Mouse (Mus musculus) cerebellum, adult 8-10 months (tissue): ENCODE measurements around the gene Zfp978.
"Not testable (repeated sequence)": the region's sequence is repeated elsewhere in the genome, so short reads cannot be mapped to it uniquely, and the experiment has no call there.

Experiments
- DNase-seq: peaks from one replicate; pipeline ENCODE4 v3.0.0; 2022

Zfp978 gene

GRCm38 (mm10) chr4:147416365-147416764, 55.3 kb downstream of the Zfp978 start:
- DNase-seq, result not testable (repeated sequence)

- DNase-seq, result no peak
Measured at GRCm38 (mm10) chr4:147417157-147417778, 56.2 kb downstream of the Zfp978 start.

GRCm38 (mm10) chr4:147417921-147418320, 56.8 kb downstream of the Zfp978 start:
- no peak for DNase-seq

- DNase-seq, result not testable (repeated sequence)
Measured at GRCm38 (mm10) chr4:147418333-147418732, 57.2 kb downstream of the Zfp978 start.

- DNase-seq, result not testable (repeated sequence)
Measured at GRCm38 (mm10) chr4:147419190-147419589, 58.1 kb downstream of the Zfp978 start.

- DNase-seq, result not testable (repeated sequence)
Measured at GRCm38 (mm10) chr4:147419756-147420590, 58.9 kb downstream of the Zfp978 start.

- no peak for DNase-seq
Measured at GRCm38 (mm10) chr4:147420794-147421193, 59.7 kb downstream of the Zfp978 start.

GRCm38 (mm10) chr4:147421316-147421715, 60.2 kb downstream of the Zfp978 start:
- DNase-seq, result not testable (repeated sequence)

- DNase-seq, result no peak
Measured at GRCm38 (mm10) chr4:147423140-147423539, 62.0 kb downstream of the Zfp978 start.

- DNase-seq, result no peak
Measured at GRCm38 (mm10) chr4:147423641-147424298, 62.7 kb downstream of the Zfp978 start.

GRCm38 (mm10) chr4:147424404-147424803, 63.3 kb downstream of the Zfp978 start:
- DNase-seq, result not testable (repeated sequence)

GRCm38 (mm10) chr4:147425615-147426347, 64.7 kb downstream of the Zfp978 start:
- DNase-seq, result not testable (repeated sequence)

GRCm38 (mm10) chr4:147430651-147431050, 69.5 kb downstream of the Zfp978 start:
- DNase-seq, result no peak

GRCm38 (mm10) chr4:147431696-147432442, 70.8 kb downstream of the Zfp978 start:
- DNase-seq, result not testable (repeated sequence)

GRCm38 (mm10) chr4:147432443-147432790, 71.3 kb downstream of the Zfp978 start:
- no peak for DNase-seq

GRCm38 (mm10) chr4:147433017-147433416, 71.9 kb downstream of the Zfp978 start:
- DNase-seq, result no peak

GRCm38 (mm10) chr4:147433874-147434273, 72.8 kb downstream of the Zfp978 start:
- no peak for DNase-seq
